Mouse (Mus musculus): ENCODE results near the gene Rere.

- no peak for TF ChIP-seq RAD21 (IDR thresholded peaks at IDR 0.05; ENCODE audit: low read depth, low read length)
- no peak for TF ChIP-seq MYB (IDR thresholded peaks at IDR 0.05; ENCODE audit: low read depth, low read length)
These were observed 362.9 kb downstream of the Rere start for GRCm38 (mm10) chr4:150644299-150644698.

Measured in MEL (cell line).